Mouse (Mus musculus) liver, adult 2 months (tissue): ENCODE measurements around the gene Gm28043. TPM values are rescaled to one million over a fixed set of nuclear protein-coding genes. Genes with fewer than 3 reads are reported as not detected.

Source experiments
- DNase-seq: peaks from one replicate; pipeline ENCODE4 v3.0.0-alpha.2; 2011; ENCODE audit warnings: low read depth, low spot score; ENCODE audit errors: extremely low read depth
- H3K27ac ChIP-seq: fragments of 200-500 bp; replicated peaks from 2 replicates; pipeline ENCODE4 v1.5.1; 2012; ENCODE audit warnings: low read depth, mild to moderate bottlenecking, control low read depth, inconsistent platforms, low read length; ENCODE audit not compliant: insufficient read depth
- H3K27me3 ChIP-seq: fragments of 200-500 bp; 2 replicates; pipeline ENCODE4 v1.6.1; 2012; ENCODE audit warnings: mild to moderate bottlenecking, moderate library complexity, low read length, inconsistent platforms; ENCODE audit not compliant: control insufficient read depth, insufficient read depth
- H3K36me3 ChIP-seq: fragments of 200-500 bp; 2 replicates; pipeline ENCODE4 v1.6.1; 2012; ENCODE audit warnings: low read length, inconsistent platforms; ENCODE audit not compliant: control insufficient read depth, insufficient read depth
- H3K4me1 ChIP-seq: fragments of 200-500 bp; 2 replicates; pipeline ENCODE4 v1.6.1; 2011; ENCODE audit warnings: low read length; ENCODE audit not compliant: control insufficient read depth, insufficient read depth
- H3K4me3 ChIP-seq: fragments of 200-500 bp; 2 replicates; pipeline ENCODE4 v1.5.1; 2011; ENCODE audit warnings: low read depth, mild to moderate bottlenecking, control low read depth, low read length, moderate library complexity; ENCODE audit not compliant: insufficient read depth
- H3K79me2 ChIP-seq: fragments of 200-500 bp; 2 replicates; pipeline ENCODE4 v1.6.1; 2012; ENCODE audit warnings: inconsistent platforms, mild to moderate bottlenecking, low read length, moderate library complexity; ENCODE audit not compliant: control insufficient read depth, insufficient read depth
- H3K9ac ChIP-seq: fragments of 200-500 bp; 2 replicates; pipeline ENCODE4 v1.6.1; 2012; ENCODE audit warnings: low read depth, mild to moderate bottlenecking, control low read depth, inconsistent platforms, low read length
- CTCF ChIP-seq: fragments of 200-500 bp; IDR thresholded peaks from 2 replicates; pipeline ENCODE4 v1.5.1; 2011; ENCODE audit warnings: low read depth, low read length, control low read depth
- POLR2A ChIP-seq: fragments of 200-500 bp; IDR thresholded peaks from 2 replicates; pipeline ENCODE4 v1.6.1; 2011; ENCODE audit warnings: low read length, control low read depth; ENCODE audit not compliant: insufficient read depth; ENCODE audit errors: extremely low read depth
- WGBS: fragments of 180-500 bp; shearing (Covaris S2); methylation state at CpG from one replicate; pipeline ENCODE4 v1.1.7; 2018; 5-methylcytosine and 5-hydroxymethylcytosine counted together
- polyA plus RNA-seq: library from polyadenylated mRNA; depleted of rRNA; stranded (reverse); fragments of >200 nt; gene quantifications from 2 replicates; pipeline ENCODE4 v1.2.3, GENCODE M21; 2012
- total RNA-seq: library from RNA; depleted of rRNA; stranded (reverse); fragments of >200 nt; gene quantifications from 2 replicates; pipeline ENCODE4 v1.2.3, GENCODE M21; 2014

Gene Gm28043
- total and polyA plus RNA-seq, 2 experiments = 0.60 to 1.9 TPM

DNA sequence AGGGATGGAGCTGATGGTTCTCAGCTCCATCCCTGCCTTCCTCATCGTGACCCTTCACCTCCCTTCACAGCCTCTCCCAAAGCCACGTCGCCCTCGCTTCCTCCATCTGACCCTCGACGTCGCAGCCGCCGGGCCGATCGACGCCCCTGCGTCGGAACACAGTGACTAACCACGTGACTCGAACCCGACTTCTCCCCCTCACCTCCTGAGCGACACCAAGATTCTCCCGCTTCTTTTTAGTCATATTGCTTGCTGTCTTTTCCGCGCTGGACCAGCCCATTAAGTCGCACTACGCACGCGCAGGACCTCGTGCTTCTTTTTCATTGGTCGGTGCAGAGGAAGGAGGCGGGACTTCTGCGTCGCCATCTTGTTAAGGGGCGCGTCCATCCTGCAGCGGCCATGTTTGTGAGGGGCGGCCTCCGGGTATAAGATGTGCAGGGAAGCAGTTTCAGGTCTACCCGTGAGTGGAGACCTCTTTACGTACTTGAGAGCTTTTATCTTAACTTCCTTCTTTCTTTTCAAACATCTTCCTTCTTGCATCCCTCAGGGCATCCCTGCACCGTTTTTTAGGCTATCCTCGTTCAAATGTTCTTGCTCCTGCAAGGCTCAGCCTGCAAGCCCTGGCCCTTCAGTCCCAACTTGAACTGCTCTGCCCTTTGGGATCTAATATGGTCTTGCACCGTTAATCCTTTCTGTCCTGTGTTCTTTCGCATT lies 102.2 kb downstream of the Gm28043 start, which contains the start of gene Ccdc167:
Ccdc167 (minus strand) TSS at position 313 of the 714 bp plus-strand sequence.
- Histone ChIP-seq H3K9ac (peak within 1 kb of the TSS; percentile 62), H3K27me3 (no peaks in the 10 kb centered on the region), H3K79me2 (no peaks in the 10 kb centered on the region), H3K27ac (no peak within 1 kb of the TSS), H3K4me1 (peaks cover 7% of the 10 kb centered on the region), H3K36me3 (no peaks in the 10 kb centered on the region), H3K4me3 (peak within 1 kb of the TSS; percentile 73)
- TF ChIP-seq POLR2A (0 out of 2 replicates have a peak, but pooled peaks have one; percentile 16), CTCF (no peak)
- peak; percentile 84 for DNase-seq
- WGBS = 4% methylated on average over 41 of the region's 41 CpGs

DNA sequence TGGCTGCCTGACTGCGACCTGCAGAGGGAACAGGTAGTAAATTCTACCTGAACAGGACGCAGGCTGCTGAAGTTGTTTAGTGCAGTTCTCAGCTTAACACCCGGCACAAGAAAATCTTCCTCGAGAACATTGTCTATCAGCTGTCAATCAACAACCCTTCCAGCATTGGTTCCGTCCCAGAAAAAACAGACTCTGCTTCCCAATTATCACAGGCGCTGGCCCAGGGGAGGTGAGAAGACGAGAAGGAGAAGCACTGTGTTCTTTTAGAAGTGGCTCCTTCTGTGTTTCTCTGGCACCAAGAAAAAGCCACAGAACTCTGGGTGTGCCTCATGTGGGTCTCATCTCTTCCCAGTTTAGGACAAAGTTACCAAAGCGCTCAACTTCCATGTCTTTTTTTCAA lies 104.0 kb downstream of the Gm28043 start:
- no peak overlapping the region for H3K9ac ChIP-seq
- peaks cover 7% of the 10 kb centered on the region for H3K4me1 ChIP-seq
- no peaks in the 10 kb centered on the region for H3K36me3 ChIP-seq
- H3K27me3 ChIP-seq = no peaks in the 10 kb centered on the region
- 94% methylated on average over 8 of the region's 8 CpGs for WGBS
- no peak overlapping the region for H3K27ac ChIP-seq
- TF ChIP-seq CTCF = no peak
- TF ChIP-seq POLR2A = no peak
- no peak for DNase-seq
- H3K4me3 ChIP-seq = no peak overlapping the region
- no peaks in the 10 kb centered on the region for H3K79me2 ChIP-seq

DNA sequence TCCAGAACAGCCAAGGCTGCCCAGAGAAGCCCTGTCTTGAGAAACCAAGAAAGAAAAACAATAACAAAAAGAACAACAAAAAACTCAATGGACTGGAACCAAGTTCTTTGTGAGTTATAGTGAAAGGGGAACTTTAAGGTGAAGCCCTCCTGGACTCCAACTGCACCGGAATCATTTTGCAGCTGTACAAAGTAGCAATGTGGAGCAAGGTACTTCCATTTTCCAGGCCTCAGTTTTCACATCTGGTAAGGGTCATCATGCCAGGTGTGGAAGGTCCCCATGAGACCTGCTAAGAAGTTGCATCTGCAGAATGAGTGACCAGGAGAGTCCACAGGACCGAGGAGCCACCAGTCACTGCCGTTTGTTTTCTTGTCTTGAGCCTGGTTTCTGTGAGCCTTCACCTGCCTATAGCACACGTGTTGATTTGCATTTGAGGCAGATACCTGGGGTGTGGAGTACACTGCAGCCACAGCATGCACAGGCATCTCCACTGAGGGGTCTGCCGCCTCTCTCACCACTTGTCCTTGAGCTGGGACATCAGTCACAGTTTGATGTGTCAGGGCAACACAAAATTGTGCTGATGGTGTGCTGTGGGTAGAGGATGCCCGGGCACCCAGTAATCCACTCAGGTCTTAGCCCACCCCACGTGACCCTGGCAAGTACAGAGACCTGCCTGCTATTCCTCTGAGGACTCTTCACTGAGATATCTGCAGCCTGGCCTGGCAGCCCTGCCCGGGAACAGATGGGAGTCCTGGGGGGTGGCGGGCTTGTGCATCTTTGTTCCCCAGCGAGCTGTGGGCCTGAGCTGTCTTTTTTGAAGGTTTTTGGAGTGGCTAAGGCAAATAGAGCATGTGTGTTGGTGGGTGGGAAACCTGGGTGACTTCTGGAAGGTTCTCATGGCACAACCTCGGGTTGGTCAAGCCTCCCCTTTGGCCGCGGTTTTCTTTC lies 105.2 kb downstream of the Gm28043 start:
- no peak overlapping the region for H3K9ac ChIP-seq
- no peak overlapping the region for H3K27ac ChIP-seq
- H3K79me2 ChIP-seq = no peaks in the 10 kb centered on the region
- H3K4me3 ChIP-seq = no peak overlapping the region
- no peaks in the 10 kb centered on the region for H3K36me3 ChIP-seq
- no peak for TF ChIP-seq CTCF
- TF ChIP-seq POLR2A = no peak
- no peak for DNase-seq
- H3K4me1 ChIP-seq = peaks cover 7% of the 10 kb centered on the region
- 77% methylated on average over 13 of the region's 13 CpGs for WGBS
- H3K27me3 ChIP-seq = no peaks in the 10 kb centered on the region

DNA sequence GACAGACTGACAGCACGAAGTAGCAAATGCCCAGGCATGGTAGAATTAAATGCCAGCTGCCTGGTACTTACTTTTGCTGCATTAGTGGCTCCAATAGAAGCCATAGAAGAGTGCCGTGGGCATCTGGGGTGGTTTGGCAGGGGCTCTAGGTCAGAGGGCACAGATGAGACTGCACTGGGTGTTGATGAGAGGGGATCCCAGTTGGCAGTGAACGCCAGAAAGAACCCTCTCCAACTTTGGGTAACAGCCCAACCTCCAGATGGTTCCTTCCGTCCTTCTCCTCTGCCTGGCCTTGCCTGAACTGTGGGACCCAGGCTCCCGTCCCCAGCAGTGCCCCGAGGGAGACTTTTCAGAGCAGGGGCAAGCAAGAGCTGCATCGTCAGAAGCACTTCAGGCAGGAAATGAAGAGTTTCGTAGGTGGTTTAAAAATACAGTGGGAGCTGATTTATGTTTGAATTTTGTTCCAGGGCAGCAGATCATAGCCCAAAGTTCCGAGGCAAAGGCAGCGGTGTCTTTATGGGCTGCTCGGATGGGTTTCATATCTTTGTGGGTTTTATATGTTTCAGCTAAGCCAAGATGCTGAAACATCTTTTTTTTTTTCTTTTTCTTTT lies 106.2 kb downstream of the Gm28043 start:
- WGBS = 80% methylated on average over 11 of the region's 11 CpGs
- DNase-seq = no peak
- no peaks in the 10 kb centered on the region for H3K79me2 ChIP-seq

DNA sequence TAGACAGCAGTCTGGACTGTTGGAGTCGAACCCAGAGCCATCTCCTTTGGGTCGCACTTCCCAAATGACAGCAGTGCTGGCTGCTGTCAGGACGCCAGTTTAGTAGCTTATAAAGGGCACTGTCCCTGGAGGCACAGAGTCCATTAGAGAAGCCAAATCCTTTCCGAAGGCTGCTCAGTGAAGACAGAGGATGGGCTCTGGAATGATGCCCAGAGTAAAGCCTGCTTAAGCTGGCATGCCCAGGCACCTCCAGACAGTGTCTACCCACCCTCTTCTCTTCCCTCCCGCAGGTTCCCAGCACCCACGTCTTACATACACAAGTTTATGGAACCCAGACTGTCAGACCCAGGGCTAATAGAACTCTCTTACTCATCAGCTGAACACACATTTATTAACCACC lies 109.9 kb downstream of the Gm28043 start:
- Histone ChIP-seq H3K9ac (no peak overlapping the region), H3K36me3 (no peaks in the 10 kb centered on the region), H3K4me1 (no peaks in the 10 kb centered on the region), H3K27ac (no peak overlapping the region), H3K79me2 (no peaks in the 10 kb centered on the region), H3K4me3 (no peak overlapping the region), H3K27me3 (no peaks in the 10 kb centered on the region)
- 73% methylated on average over 6 of the region's 6 CpGs for whole genome bisulfite sequencing
- DNase-seq = no peak
- TF ChIP-seq CTCF (no peak), POLR2A (no peak)

More for the DNA sequence above, 106.2 kb downstream of the Gm28043 start:
- Histone ChIP-seq H3K27me3 (no peaks in the 10 kb centered on the region), H3K27ac (no peak overlapping the region), H3K36me3 (no peaks in the 10 kb centered on the region), H3K9ac (no peak overlapping the region), H3K4me1 (peaks cover 6% of the 10 kb centered on the region), H3K4me3 (no peak overlapping the region)
- TF ChIP-seq CTCF (no peak), POLR2A (no peak)
